Mouse (Mus musculus): ENCODE results near the gene Gfer. TPM values are rescaled to one million over a fixed set of nuclear protein-coding genes. Genes with fewer than 3 reads are reported as not detected.

Gene Gfer
- total RNA-seq (2015; ENCODE audit: low replicate concordance) (9.6 and 15.9 TPM in 2 replicates), total RNA-seq (2017; ENCODE audit: low replicate concordance) (14.0 and 15.7 TPM in 2 replicates)

GRCm38 (mm10) chr17:24696011-24696697, at the start of gene Gfer, which contains the start of gene Noxo1:
TSS of gene Gfer (minus strand) at chr17:24696156.
TSS of gene Noxo1 (plus strand) at chr17:24696234.
- peak; percentile 94 for ATAC-seq (replicated peaks; ENCODE audit: low FRiP score, poor library complexity, severe bottlenecking)

- ATAC-seq (replicated peaks; ENCODE audit: low FRiP score, poor library complexity, severe bottlenecking), result no peak
Observed at GRCm38 (mm10) chr17:24744381-24744780, 48.4 kb upstream of the Gfer start.

- ATAC-seq (replicated peaks; ENCODE audit: low FRiP score, poor library complexity, severe bottlenecking), result no peak
Observed at GRCm38 (mm10) chr17:24743896-24744295, 47.9 kb upstream of the Gfer start.

- no peak for ATAC-seq (replicated peaks; ENCODE audit: low FRiP score, poor library complexity, severe bottlenecking)
Observed at GRCm38 (mm10) chr17:24742307-24742706, 46.4 kb upstream of the Gfer start.

- no peak for ATAC-seq (replicated peaks; ENCODE audit: low FRiP score, poor library complexity, severe bottlenecking)
Observed at GRCm38 (mm10) chr17:24739926-24740325, 44.0 kb upstream of the Gfer start.

GRCm38 (mm10) chr17:24738238-24738637, 42.3 kb upstream of the Gfer start:
- ATAC-seq (replicated peaks; ENCODE audit: low FRiP score, poor library complexity, severe bottlenecking), result no peak

- ATAC-seq (replicated peaks; ENCODE audit: low FRiP score, poor library complexity, severe bottlenecking), result no peak
Observed at GRCm38 (mm10) chr17:24737135-24737810, 41.3 kb upstream of the Gfer start.

GRCm38 (mm10) chr17:24736330-24737051, 40.5 kb upstream of the Gfer start, which contains the start of gene Msrb1:
TSS of gene Msrb1 (plus strand) at chr17:24736642.
- peak; percentile 96 for ATAC-seq (replicated peaks; ENCODE audit: low FRiP score, poor library complexity, severe bottlenecking)

- ATAC-seq (replicated peaks; ENCODE audit: low FRiP score, poor library complexity, severe bottlenecking), result no peak
Observed at GRCm38 (mm10) chr17:24735446-24735845, 39.5 kb upstream of the Gfer start.

GRCm38 (mm10) chr17:24734513-24734912, 38.6 kb upstream of the Gfer start:
- ATAC-seq (replicated peaks; ENCODE audit: low FRiP score, poor library complexity, severe bottlenecking), result no peak

- ATAC-seq (replicated peaks; ENCODE audit: low FRiP score, poor library complexity, severe bottlenecking), result no peak
Observed at GRCm38 (mm10) chr17:24733434-24734050, 37.6 kb upstream of the Gfer start.

- ATAC-seq (replicated peaks; ENCODE audit: low FRiP score, poor library complexity, severe bottlenecking), result no peak
Observed at GRCm38 (mm10) chr17:24732233-24732935, 36.4 kb upstream of the Gfer start.

GRCm38 (mm10) chr17:24730787-24731186, 34.8 kb upstream of the Gfer start:
- ATAC-seq (replicated peaks; ENCODE audit: low FRiP score, poor library complexity, severe bottlenecking), result no peak

GRCm38 (mm10) chr17:24729067-24729466, 33.1 kb upstream of the Gfer start:
- no peak for ATAC-seq (replicated peaks; ENCODE audit: low FRiP score, poor library complexity, severe bottlenecking)

- ATAC-seq (replicated peaks; ENCODE audit: low FRiP score, poor library complexity, severe bottlenecking), result no peak
Observed at GRCm38 (mm10) chr17:24728184-24728583, 32.2 kb upstream of the Gfer start.

GRCm38 (mm10) chr17:24727618-24728017, 31.7 kb upstream of the Gfer start, which contains the start of gene Rpl3l:
TSS of gene Rpl3l (plus strand) at chr17:24727820.
- no peak for ATAC-seq (replicated peaks; ENCODE audit: low FRiP score, poor library complexity, severe bottlenecking)

- ATAC-seq (replicated peaks; ENCODE audit: low FRiP score, poor library complexity, severe bottlenecking), result no peak
Observed at GRCm38 (mm10) chr17:24725637-24726390, 29.9 kb upstream of the Gfer start.

- ATAC-seq (replicated peaks; ENCODE audit: low FRiP score, poor library complexity, severe bottlenecking), result peak; percentile 83
Observed at GRCm38 (mm10) chr17:24724184-24724583, 28.2 kb upstream of the Gfer start, which contains the start of gene Ndufb10. TSS of gene Ndufb10 (minus strand) at chr17:24724478.

- ATAC-seq (replicated peaks; ENCODE audit: low FRiP score, poor library complexity, severe bottlenecking), result peak; percentile 48
Observed at GRCm38 (mm10) chr17:24723881-24724180, 27.9 kb upstream of the Gfer start.
